Mouse (Mus musculus) c-Kit-positive CD71-positive TER-119-positive erythroid progenitor cells, embryonic 14.5 days (primary cell): ENCODE results near the gene Dcdc2c.
A peak's percentile ranks its signal among the peaks of the same experiment; 100 is the strongest.

Experiments used
- DNase-seq: peaks from one replicate; pipeline ENCODE4 v3.0.0-alpha.2; 2013; ENCODE audit warnings: low spot score

The Dcdc2c gene

GRCm38 (mm10) chr12:28458786-28459185 lies 93.4 kb downstream of the Dcdc2c start:
- no peak for DNase-seq

- DNase-seq: no peak
Observed at GRCm38 (mm10) chr12:28436536-28436935, 115.7 kb downstream of the Dcdc2c start.

GRCm38 (mm10) chr12:28432729-28433067 lies 119.5 kb downstream of the Dcdc2c start:
- DNase-seq: no peak

GRCm38 (mm10) chr12:28431832-28432728 lies 120.1 kb downstream of the Dcdc2c start:
- DNase-seq: peak; percentile 29

- DNase-seq: no peak
Observed at GRCm38 (mm10) chr12:28429856-28430255, 122.3 kb downstream of the Dcdc2c start.

GRCm38 (mm10) chr12:28416957-28417356 lies 135.2 kb downstream of the Dcdc2c start:
- DNase-seq: no peak

GRCm38 (mm10) chr12:28407656-28408405 lies 144.4 kb downstream of the Dcdc2c start:
- no peak for DNase-seq

- DNase-seq: no peak
Observed at GRCm38 (mm10) chr12:28402256-28402655, 149.9 kb downstream of the Dcdc2c start.

GRCm38 (mm10) chr12:28401372-28401771 lies 150.8 kb downstream of the Dcdc2c start:
- DNase-seq: no peak

- no peak for DNase-seq
Observed at GRCm38 (mm10) chr12:28392129-28392528, 160.1 kb downstream of the Dcdc2c start.
